Mouse (Mus musculus) bone marrow, adult 2 months (tissue): ENCODE results near the gene Atp1b4. TPM values are rescaled to one million over a fixed set of nuclear protein-coding genes. Genes with fewer than 3 reads are reported as not detected.

ENCODE experiments used
- H3K27ac ChIP-seq: fragments of 200-500 bp; 2 replicates; pipeline ENCODE4 v1.5.1; 2012; ENCODE audit warnings: low read depth, mild to moderate bottlenecking, control low read depth, inconsistent platforms, low read length; ENCODE audit not compliant: control insufficient read depth, poor library complexity, insufficient read depth
- H3K4me1 ChIP-seq: fragments of 200-500 bp; 2 replicates; pipeline ENCODE4 v1.6.1; 2011; ENCODE audit warnings: low read length; ENCODE audit not compliant: control insufficient read depth, insufficient read depth
- H3K4me3 ChIP-seq: fragments of 200-500 bp; replicated peaks from 2 replicates; pipeline ENCODE3; 2011; ENCODE audit warnings: mild to moderate bottlenecking, low read depth, low read length, control low read depth; ENCODE audit not compliant: control insufficient read depth
- CTCF ChIP-seq: fragments of 200-500 bp; IDR thresholded peaks from 2 replicates; pipeline ENCODE4 v1.5.1; 2011; ENCODE audit warnings: low read length, control low read depth; ENCODE audit not compliant: control insufficient read depth, insufficient read depth
- POLR2A ChIP-seq: fragments of 200-500 bp; IDR thresholded peaks from 2 replicates; pipeline ENCODE4 v1.6.1; 2011; ENCODE audit warnings: low read depth, mild to moderate bottlenecking, control low read depth, low read length, borderline replicate concordance; ENCODE audit not compliant: control insufficient read depth
- WGBS: fragments of 180-500 bp; shearing (Covaris S2); methylation state at CpG from one replicate; pipeline ENCODE4 v1.1.7; 2018; 5-methylcytosine and 5-hydroxymethylcytosine counted together
- polyA plus RNA-seq: library from polyadenylated mRNA; stranded (reverse); fragments of >200 nt; gene quantifications from 2 replicates; pipeline ENCODE4 v1.2.4, GENCODE M21; 2011; ENCODE audit warnings: low replicate concordance; ENCODE audit not compliant: missing spikeins, insufficient read depth, insufficient read length

Atp1b4 gene
- polyA plus RNA-seq: 0.23 and 0.35 TPM in 2 replicates

GRCm38 (mm10) chrX:38315884-38316283, at the start of gene Atp1b4:
TSS of gene Atp1b4 (plus strand) at chrX:38316184.
- Histone ChIP-seq H3K27ac (no peak within 1 kb of the TSS), H3K4me3 (no peak within 1 kb of the TSS), H3K4me1 (no peaks in the 10 kb centered on the region)
- WGBS: 82% methylated on average over 8 of the region's 8 CpGs
- TF ChIP-seq CTCF (no peak), POLR2A (no peak)

- TF ChIP-seq POLR2A (no peak), CTCF (no peak)
- Histone ChIP-seq H3K4me1 (no peaks in the 10 kb centered on the region), H3K4me3 (no peak overlapping the region), H3K27ac (no peak overlapping the region)
- WGBS: 68% methylated on average over 4 of the region's 4 CpGs
Measured at GRCm38 (mm10) chrX:38308597-38308996, 7.4 kb upstream of the Atp1b4 start.

DNA sequence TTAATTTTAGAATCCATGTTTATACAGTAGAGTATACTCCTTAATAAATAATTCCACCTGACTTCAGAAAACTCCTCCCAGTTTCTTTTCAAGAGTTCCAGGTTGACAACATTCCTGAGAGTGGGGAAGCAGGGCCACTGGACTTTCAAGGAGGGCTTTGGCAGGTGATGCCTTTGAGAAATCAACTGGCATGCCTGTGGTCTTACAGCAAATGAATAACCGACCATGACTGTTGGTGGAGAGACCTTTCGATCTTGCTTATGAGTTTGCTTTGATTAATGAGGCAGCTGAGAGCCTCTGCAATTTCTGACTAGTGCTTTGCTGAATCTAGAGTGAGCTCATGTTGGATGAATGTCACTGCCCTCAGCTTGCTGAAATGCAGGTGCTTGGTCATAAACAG, 4.9 kb upstream of the Atp1b4 start:
- Histone ChIP-seq H3K27ac (no peak overlapping the region), H3K4me1 (no peaks in the 10 kb centered on the region), H3K4me3 (no peak overlapping the region)
- WGBS: 79% methylated on average over 2 of the region's 2 CpGs
- TF ChIP-seq CTCF (no peak), POLR2A (no peak)

DNA sequence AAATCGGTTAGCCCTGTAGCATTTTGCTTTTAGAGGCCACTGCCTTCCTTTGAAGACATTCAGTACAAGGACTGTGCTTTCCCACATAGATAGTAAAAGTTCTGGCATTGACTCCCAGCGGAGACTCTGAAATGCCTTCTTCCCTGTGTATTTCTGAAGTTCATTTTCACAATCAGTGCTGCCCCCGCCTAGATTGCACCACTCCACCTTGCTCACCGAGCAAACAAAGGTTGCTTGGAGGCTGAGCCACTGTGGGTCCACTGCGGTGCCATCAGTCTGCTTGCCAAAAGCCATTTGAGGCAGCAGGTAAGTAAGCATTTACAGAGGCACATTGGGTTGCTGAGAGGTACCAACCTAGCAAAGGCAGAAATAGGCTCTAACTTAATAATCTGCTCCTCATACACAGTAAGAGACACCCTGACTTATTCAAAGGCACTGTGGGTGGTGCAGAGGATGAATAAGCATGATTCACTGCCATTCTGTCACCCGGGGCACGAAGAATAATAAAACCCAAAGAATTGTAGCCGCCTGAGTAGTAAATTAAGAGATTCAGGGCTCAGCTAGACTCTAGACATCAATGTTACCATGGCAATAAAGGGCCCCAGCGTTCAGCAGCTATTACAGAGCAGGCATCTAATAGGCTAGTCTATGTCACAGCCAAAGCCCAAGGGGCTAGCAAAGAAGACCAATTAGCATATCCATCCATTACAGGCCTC, 2.9 kb upstream of the Atp1b4 start:
- no peak overlapping the region for H3K27ac ChIP-seq
- WGBS: 73% methylated on average over 9 of the region's 9 CpGs
- no peak for TF ChIP-seq CTCF
- TF ChIP-seq POLR2A: no peak
- H3K4me3 ChIP-seq: no peak overlapping the region
- H3K4me1 ChIP-seq: no peaks in the 10 kb centered on the region

- Histone ChIP-seq H3K27ac (no peak overlapping the region), H3K4me3 (no peak overlapping the region), H3K4me1 (no peaks in the 10 kb centered on the region)
- 82% methylated on average over 6 of the region's 6 CpGs for WGBS
- TF ChIP-seq CTCF (no peak), POLR2A (no peak)
Measured at GRCm38 (mm10) chrX:38313626-38314210, 2.3 kb upstream of the Atp1b4 start.

- no peaks in the 10 kb centered on the region for H3K4me1 ChIP-seq
- TF ChIP-seq CTCF (no peak), POLR2A (no peak)
- H3K27ac ChIP-seq: no peak overlapping the region
- H3K4me3 ChIP-seq: no peak overlapping the region
- WGBS: 73% methylated on average over 4 of the region's 4 CpGs
Measured at GRCm38 (mm10) chrX:38330695-38331406, 14.9 kb downstream of the Atp1b4 start.

- Histone ChIP-seq H3K27ac (no peak overlapping the region), H3K4me3 (no peak overlapping the region), H3K4me1 (no peaks in the 10 kb centered on the region)
- 43% methylated on average over 8 of the region's 8 CpGs for WGBS
- TF ChIP-seq CTCF (peak; percentile 46), POLR2A (no peak)
Measured at GRCm38 (mm10) chrX:38334329-38335279, 18.6 kb downstream of the Atp1b4 start.
